In the genomic region with DNA sequence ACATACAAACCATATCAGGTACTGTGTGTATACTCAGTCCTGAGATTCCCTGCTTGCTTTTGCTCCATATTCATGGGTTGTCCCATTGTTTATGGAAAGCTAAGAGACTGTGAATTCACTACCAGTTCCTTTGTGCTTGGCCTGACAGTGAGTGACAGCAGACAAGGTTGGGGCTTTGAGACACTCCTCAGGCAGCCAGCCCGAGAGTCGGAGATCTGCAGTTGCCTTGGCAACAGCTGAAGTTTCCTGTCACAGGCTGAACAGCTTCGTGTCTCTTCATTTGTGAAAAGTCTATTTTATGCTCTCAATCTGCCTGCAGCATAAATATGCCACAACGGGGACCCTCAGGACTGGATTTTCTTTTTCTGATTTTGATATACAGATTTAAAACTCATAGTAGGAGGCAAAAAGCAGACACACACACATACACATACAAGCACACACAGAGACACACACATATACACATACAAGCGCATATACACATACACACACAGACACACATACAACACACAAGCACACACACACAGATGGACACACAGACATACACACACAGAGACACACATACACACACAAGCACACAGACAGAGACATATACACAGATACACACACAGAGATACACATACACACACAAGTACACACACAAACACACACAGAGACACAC, we compare ENCODE assay signal across 9 mouse cellular contexts.
DNase-seq lines count a peak whose midpoint lies in the region.
"Had no signal": no experiment of that assay in that cellular context is flagged by ENCODE, and none has a peak within 500 bp of the region (broad histone marks: within the 10 kb centered on the region; RNA-seq: fewer than 3 reads in every experiment).

No protein-coding gene starts in this region.

- no peak overlapping the region for H3K4me3 ChIP-seq in heart, embryonic 10.5 days
- H3K4me3 ChIP-seq: embryonic facial prominence, embryonic 13.5 days had no signal

- no peaks in the 10 kb centered on the region for H3K9me3 ChIP-seq in heart, embryonic 10.5 days
- H3K9me3 ChIP-seq: embryonic facial prominence, embryonic 13.5 days had no signal

- DNase-seq in heart, embryonic 10.5 days (ENCODE audit: low spot score), result peak; percentile 81
- no peak for DNase-seq in heart, adult 9 months (ENCODE audit: low spot score in 2 of 2)
- peak; percentile 9 for DNase-seq in adrenal gland, postnatal 25 days
- DNase-seq in frontal cortex, postnatal 14 days (ENCODE audit: low spot score in 2 of 2), result peak; percentile 32 to 42
- peak; percentile 39 for DNase-seq in left cerebral cortex, postnatal 4 days
- peak; percentile 40 for DNase-seq in right cerebral cortex, postnatal 4 days
- DNase-seq in cerebellum, adult 18-20 months, result no peak
- no peak for DNase-seq in kidney, adult 18-20 months

- no peaks in the 10 kb centered on the region for H3K27me3 ChIP-seq in heart, embryonic 10.5 days (ENCODE audit: insufficient read depth, poor library complexity, severe bottlenecking)
- H3K27me3 ChIP-seq: embryonic facial prominence, embryonic 13.5 days had no signal

- H3K27ac ChIP-seq in heart, embryonic 10.5 days, result no peak overlapping the region
- H3K27ac ChIP-seq: embryonic facial prominence, embryonic 13.5 days had no signal

- intact Hi-C loops in left cerebral cortex, postnatal 4 days (cut with DNase I), result no loop called here

- H3K36me3 ChIP-seq in heart, embryonic 10.5 days, result no peaks in the 10 kb centered on the region
- H3K36me3 ChIP-seq: embryonic facial prominence, embryonic 13.5 days had no signal

- 38% methylated on average over 5 of the region's 5 CpGs for WGBS in heart, embryonic 10.5 days

- peaks cover 10% of the 10 kb centered on the region; the same call in 1 of the 2 replicates for H3K4me1 ChIP-seq in heart, embryonic 10.5 days

Comparison
In these comparisons a context has a peak if more than half of its experiments do, and no peak if none do; other contexts are left out.
1. DNase-seq: peak in heart, embryonic 10.5 days (single experiment), adrenal gland, postnatal 25 days (single experiment), frontal cortex, postnatal 14 days (2 of 2), left cerebral cortex, postnatal 4 days (single experiment) and right cerebral cortex, postnatal 4 days (single experiment); none in heart, adult 9 months (0 of 2), cerebellum, adult 18-20 months (0 of 2) and kidney, adult 18-20 months (single experiment).